Mouse (Mus musculus): Measurements from ENCODE around the gene Tspan1.

Gene Tspan1

GRCm38 (mm10) chr4:116167404-116167803 is at the start of gene Tspan1:
Gene Tspan1, minus strand, starts transcription at chr4:116167601.
- in situ Hi-C loops (cut with MseI, MboI): no loop called here

- in situ Hi-C loops (cut with MseI, MboI): no loop called here
These were observed 49.6 kb upstream of the Tspan1 start for GRCm38 (mm10) chr4:116217046-116217445.

- in situ Hi-C loops (cut with MseI, MboI): no loop called here
These were observed 48.6 kb upstream of the Tspan1 start for GRCm38 (mm10) chr4:116215895-116216605.

- in situ Hi-C loops (cut with MseI, MboI): no loop called here
These were observed 41.5 kb upstream of the Tspan1 start for GRCm38 (mm10) chr4:116208891-116209290.

GRCm38 (mm10) chr4:116206531-116206930 is 39.1 kb upstream of the Tspan1 start:
- in situ Hi-C loops (cut with MseI, MboI): no loop called here

GRCm38 (mm10) chr4:116204422-116204821 is 37.0 kb upstream of the Tspan1 start:
- in situ Hi-C loops (cut with MseI, MboI): no loop called here

- in situ Hi-C loops (cut with MseI, MboI): no loop called here
These were observed 31.0 kb upstream of the Tspan1 start for GRCm38 (mm10) chr4:116198422-116198821.

GRCm38 (mm10) chr4:116193583-116194383 is 26.4 kb upstream of the Tspan1 start:
- in situ Hi-C loops (cut with MseI, MboI): no loop called here

GRCm38 (mm10) chr4:116192286-116192835 is 25.0 kb upstream of the Tspan1 start:
- in situ Hi-C loops (cut with MseI, MboI): no loop called here

GRCm38 (mm10) chr4:116185083-116185482 is 17.7 kb upstream of the Tspan1 start:
- in situ Hi-C loops (cut with MseI, MboI): no loop called here

GRCm38 (mm10) chr4:116182745-116183144 is 15.3 kb upstream of the Tspan1 start:
- in situ Hi-C loops (cut with MseI, MboI): no loop called here

- in situ Hi-C loops (cut with MseI, MboI): no loop called here
These were observed 14.7 kb upstream of the Tspan1 start for GRCm38 (mm10) chr4:116182079-116182478.

GRCm38 (mm10) chr4:116177140-116177539 is 9.7 kb upstream of the Tspan1 start:
- in situ Hi-C loops (cut with MseI, MboI): no loop called here

GRCm38 (mm10) chr4:116176543-116176988 is 9.2 kb upstream of the Tspan1 start:
- in situ Hi-C loops (cut with MseI, MboI): no loop called here

- in situ Hi-C loops (cut with MseI, MboI): no loop called here
These were observed 8.5 kb upstream of the Tspan1 start for GRCm38 (mm10) chr4:116175711-116176542.

- in situ Hi-C loops (cut with MseI, MboI): no loop called here
These were observed 7.7 kb upstream of the Tspan1 start for GRCm38 (mm10) chr4:116175136-116175535.

- in situ Hi-C loops (cut with MseI, MboI): no loop called here
These were observed 7.2 kb upstream of the Tspan1 start for GRCm38 (mm10) chr4:116174466-116175116.

GRCm38 (mm10) chr4:116173752-116174151 is 6.4 kb upstream of the Tspan1 start:
- in situ Hi-C loops (cut with MseI, MboI): no loop called here

- in situ Hi-C loops (cut with MseI, MboI): no loop called here
These were observed 5.7 kb upstream of the Tspan1 start, which contains the start of the genes 1700042G07Rik and Gm49337 for GRCm38 (mm10) chr4:116173072-116173471. Gene 1700042G07Rik, plus strand, starts transcription at chr4:116173372. Gene Gm49337, plus strand, starts transcription at chr4:116173384.

- in situ Hi-C loops (cut with MseI, MboI): no loop called here
These were observed 1.9 kb upstream of the Tspan1 start for GRCm38 (mm10) chr4:116169353-116169672.
